Mouse (Mus musculus): ENCODE results near the gene Lrpprc. TPM values are rescaled to one million over a fixed set of nuclear protein-coding genes. Genes with fewer than 3 reads are reported as not detected.
"Not testable (repeated sequence)": the region's sequence is repeated elsewhere in the genome, so short reads cannot be mapped to it uniquely, and the experiment has no call there.

Gene Lrpprc
- 32.9 and 34.6 TPM in 2 replicates for polyA plus RNA-seq (2012; rRNA removed)

DNA sequence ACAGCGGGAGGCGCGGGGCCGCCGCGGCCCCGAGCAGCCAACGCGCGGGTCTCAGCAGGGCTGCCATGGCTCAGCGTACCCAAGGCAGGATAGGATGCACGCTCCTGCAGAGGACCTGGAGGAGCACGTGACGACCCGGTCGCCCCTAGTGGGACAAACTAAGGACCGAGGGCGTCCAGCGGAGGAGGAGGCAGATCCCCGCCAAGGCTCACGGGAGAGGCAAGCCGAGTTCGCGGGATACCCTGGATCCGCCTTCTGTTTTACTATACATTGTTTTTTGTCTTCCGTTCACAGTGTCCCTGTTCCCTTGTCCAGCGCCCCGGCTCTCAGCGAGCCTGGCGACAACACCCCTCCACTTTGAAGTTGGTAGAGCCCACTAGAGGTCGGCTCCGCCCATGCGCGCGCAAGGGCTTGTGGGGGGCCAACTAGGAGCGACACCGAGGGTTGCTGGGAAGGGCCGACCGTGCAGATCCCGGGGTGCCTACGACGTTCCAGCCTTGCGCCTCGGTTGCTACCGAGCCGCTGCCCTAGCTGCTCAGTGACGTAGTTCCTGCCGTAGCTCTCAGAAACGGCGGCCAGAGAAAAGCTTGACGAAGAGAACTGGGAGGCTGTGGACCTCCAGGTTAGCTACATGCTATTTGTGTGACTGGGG lies at the start of gene Lrpprc:
Gene Lrpprc, minus strand, starts transcription at position 343 of the 652 bp plus-strand sequence.
- peak within 1 kb of the TSS; percentile 96 for H3K27ac ChIP-seq (ENCODE audit: insufficient read depth, low read length)
- TF ChIP-seq CTCF (IDR thresholded peaks at IDR 0.05; ENCODE audit: extremely low read depth, insufficient read depth, low read length) (no peak), POLR2A (IDR thresholded peaks at IDR 0.05; ENCODE audit: extremely low read depth, insufficient read depth, low read length) (peak; percentile 80)
- H3K4me1 ChIP-seq (ENCODE audit: control insufficient read depth, insufficient read depth, low read length): no peaks in the 10 kb centered on the region
- H3K4me3 ChIP-seq (ENCODE audit: insufficient read depth, low read length): peak within 1 kb of the TSS; percentile 71

DNA sequence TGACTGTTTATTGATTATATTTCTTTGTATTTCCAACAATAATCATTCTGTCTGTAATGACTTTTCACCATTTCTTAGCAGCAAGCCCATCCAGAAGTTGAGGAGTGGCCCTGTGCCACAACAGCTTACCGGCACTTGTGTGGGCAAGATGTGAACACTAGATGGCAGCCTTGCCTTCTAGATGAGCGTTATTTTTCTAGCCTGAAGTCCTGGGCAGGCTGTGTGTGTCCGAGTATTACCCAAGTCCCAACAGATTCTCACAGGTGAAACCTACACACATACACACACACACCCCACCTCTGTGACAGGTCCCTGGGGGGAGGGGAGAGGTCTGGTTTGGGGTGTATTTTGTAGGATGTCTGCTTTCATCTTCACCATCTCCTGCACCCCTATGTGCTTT lies 47.2 kb upstream of the Lrpprc start:
- H3K4me3 ChIP-seq (ENCODE audit: insufficient read depth, low read length): no peak overlapping the region
- TF ChIP-seq POLR2A (IDR thresholded peaks at IDR 0.05; ENCODE audit: extremely low read depth, insufficient read depth, low read length) (no peak), CTCF (IDR thresholded peaks at IDR 0.05; ENCODE audit: extremely low read depth, insufficient read depth, low read length) (peak; percentile 99)
- H3K4me1 ChIP-seq (ENCODE audit: control insufficient read depth, insufficient read depth, low read length): no peaks in the 10 kb centered on the region
- H3K27ac ChIP-seq (ENCODE audit: insufficient read depth, low read length): no peak overlapping the region

DNA sequence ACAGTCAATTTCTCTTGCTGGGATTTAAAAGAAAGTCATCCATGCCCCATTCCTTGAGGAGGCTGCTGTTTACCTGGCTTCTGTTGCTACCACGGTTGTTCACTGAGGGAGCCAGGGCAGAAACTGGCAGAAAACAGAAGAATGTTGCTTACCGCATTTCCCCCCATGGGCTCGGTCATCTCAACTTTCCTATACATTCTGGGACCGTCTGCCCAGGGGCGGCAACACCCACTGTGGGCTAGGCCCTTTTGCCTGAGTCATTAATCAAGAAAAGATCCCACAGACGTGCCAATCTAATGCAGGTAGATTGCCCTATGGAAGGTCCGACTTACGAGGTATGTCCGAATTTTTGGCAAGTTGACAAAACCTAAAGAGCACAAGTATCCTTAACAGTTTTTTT lies 44.7 kb upstream of the Lrpprc start:
- Histone ChIP-seq H3K4me3 (ENCODE audit: insufficient read depth, low read length) (no peak overlapping the region), H3K4me1 (ENCODE audit: control insufficient read depth, insufficient read depth, low read length) (no peaks in the 10 kb centered on the region), H3K27ac (ENCODE audit: insufficient read depth, low read length) (no peak overlapping the region)
- TF ChIP-seq CTCF (IDR thresholded peaks at IDR 0.05; ENCODE audit: extremely low read depth, insufficient read depth, low read length) (no peak), POLR2A (IDR thresholded peaks at IDR 0.05; ENCODE audit: extremely low read depth, insufficient read depth, low read length) (no peak)

DNA sequence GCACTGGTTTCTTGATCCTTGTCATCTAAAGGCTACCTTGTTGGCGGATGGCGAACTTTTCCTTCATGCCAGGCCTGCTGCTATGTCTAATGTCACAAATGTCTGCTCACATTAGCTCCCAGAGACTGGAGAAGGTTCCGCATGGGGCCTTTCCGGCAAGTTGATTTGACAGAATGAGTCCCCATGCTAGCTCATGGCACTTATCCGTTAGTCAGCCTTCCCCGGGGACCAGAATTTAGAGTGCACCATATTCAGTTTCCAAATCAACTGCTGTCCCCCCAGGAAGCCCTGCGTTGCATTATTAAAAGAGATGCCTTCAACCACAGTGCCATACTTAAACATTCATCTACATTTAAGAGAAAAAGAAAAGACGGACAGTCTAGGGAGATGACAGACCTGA lies 41.8 kb upstream of the Lrpprc start:
- no peak overlapping the region for H3K4me3 ChIP-seq (ENCODE audit: insufficient read depth, low read length)
- no peak for TF ChIP-seq CTCF (IDR thresholded peaks at IDR 0.05; ENCODE audit: extremely low read depth, insufficient read depth, low read length)
- no peak for TF ChIP-seq POLR2A (IDR thresholded peaks at IDR 0.05; ENCODE audit: extremely low read depth, insufficient read depth, low read length)
- H3K27ac ChIP-seq (ENCODE audit: insufficient read depth, low read length): no peak overlapping the region
- no peaks in the 10 kb centered on the region for H3K4me1 ChIP-seq (ENCODE audit: control insufficient read depth, insufficient read depth, low read length)

- Histone ChIP-seq H3K4me3 (ENCODE audit: insufficient read depth, low read length) (no peak overlapping the region), H3K27ac (ENCODE audit: insufficient read depth, low read length) (no peak overlapping the region), H3K4me1 (ENCODE audit: control insufficient read depth, insufficient read depth, low read length) (no peaks in the 10 kb centered on the region)
- TF ChIP-seq CTCF (IDR thresholded peaks at IDR 0.05; ENCODE audit: extremely low read depth, insufficient read depth, low read length) (no peak), POLR2A (IDR thresholded peaks at IDR 0.05; ENCODE audit: extremely low read depth, insufficient read depth, low read length) (no peak)
These were observed 37.7 kb upstream of the Lrpprc start for GRCm38 (mm10) chr17:84828301-84828700.

- Histone ChIP-seq H3K4me3 (ENCODE audit: insufficient read depth, low read length) (no peak overlapping the region), H3K4me1 (ENCODE audit: control insufficient read depth, insufficient read depth, low read length) (no peaks in the 10 kb centered on the region), H3K27ac (ENCODE audit: insufficient read depth, low read length) (no peak overlapping the region)
- no peak for TF ChIP-seq CTCF (IDR thresholded peaks at IDR 0.05; ENCODE audit: extremely low read depth, insufficient read depth, low read length)
- TF ChIP-seq POLR2A (IDR thresholded peaks at IDR 0.05; ENCODE audit: extremely low read depth, insufficient read depth, low read length): no peak
These were observed 30.0 kb upstream of the Lrpprc start for GRCm38 (mm10) chr17:84820603-84821002.

- H3K4me3 ChIP-seq (ENCODE audit: insufficient read depth, low read length): no peak overlapping the region
- no peaks in the 10 kb centered on the region for H3K4me1 ChIP-seq (ENCODE audit: control insufficient read depth, insufficient read depth, low read length)
- TF ChIP-seq CTCF (IDR thresholded peaks at IDR 0.05; ENCODE audit: extremely low read depth, insufficient read depth, low read length) (no peak), POLR2A (IDR thresholded peaks at IDR 0.05; ENCODE audit: extremely low read depth, insufficient read depth, low read length) (no peak)
- H3K27ac ChIP-seq (ENCODE audit: insufficient read depth, low read length): no peak overlapping the region
These were observed 27.8 kb upstream of the Lrpprc start for GRCm38 (mm10) chr17:84818390-84818789.

DNA sequence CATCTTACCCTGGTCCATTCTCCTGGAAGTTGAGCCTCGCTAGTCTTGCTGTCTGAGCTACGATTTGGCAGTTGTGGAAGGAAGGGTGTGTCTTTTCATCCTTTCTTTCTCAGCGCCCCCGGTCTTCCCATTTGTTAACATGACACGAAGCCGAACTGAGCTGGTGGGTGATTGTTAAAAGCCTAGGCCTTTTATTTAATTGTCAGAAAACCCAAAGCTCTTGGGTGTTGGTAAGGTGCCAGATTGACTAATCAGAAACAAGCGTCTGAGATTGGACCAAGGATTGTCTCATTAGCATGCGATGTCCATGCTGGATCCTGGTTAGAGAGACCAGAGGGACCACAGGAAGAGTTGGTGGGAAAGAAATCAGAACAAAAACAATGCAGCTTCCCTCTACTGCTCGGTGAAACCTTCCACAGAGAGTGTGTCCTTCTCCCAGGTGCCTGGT lies 25.4 kb upstream of the Lrpprc start:
- TF ChIP-seq POLR2A (IDR thresholded peaks at IDR 0.05; ENCODE audit: extremely low read depth, insufficient read depth, low read length): no peak
- no peak for TF ChIP-seq CTCF (IDR thresholded peaks at IDR 0.05; ENCODE audit: extremely low read depth, insufficient read depth, low read length)
- Histone ChIP-seq H3K4me1 (ENCODE audit: control insufficient read depth, insufficient read depth, low read length) (no peaks in the 10 kb centered on the region), H3K4me3 (ENCODE audit: insufficient read depth, low read length) (no peak overlapping the region), H3K27ac (ENCODE audit: insufficient read depth, low read length) (no peak overlapping the region)

DNA sequence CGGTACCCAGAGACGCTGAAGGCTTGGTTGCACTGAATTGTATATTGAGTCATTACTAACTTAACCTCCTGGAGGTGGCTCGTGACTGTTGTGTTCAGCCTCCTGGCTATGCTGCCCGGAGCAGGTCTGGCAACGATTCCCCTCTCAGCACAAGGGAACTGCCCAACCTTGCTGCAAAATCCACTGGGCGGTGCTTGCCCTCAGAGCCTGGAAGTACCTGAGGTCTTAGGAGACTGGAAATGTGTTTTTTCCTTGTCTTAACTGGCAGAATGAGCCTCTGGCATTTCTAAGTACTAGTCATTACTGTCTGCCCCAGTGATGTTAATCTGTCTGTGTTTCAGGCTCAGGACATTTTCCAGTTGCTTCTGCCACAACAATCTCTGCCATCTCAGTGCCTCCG lies 24.3 kb upstream of the Lrpprc start:
- TF ChIP-seq CTCF (IDR thresholded peaks at IDR 0.05; ENCODE audit: extremely low read depth, insufficient read depth, low read length): no peak
- no peak for TF ChIP-seq POLR2A (IDR thresholded peaks at IDR 0.05; ENCODE audit: extremely low read depth, insufficient read depth, low read length)
- no peak overlapping the region for H3K4me3 ChIP-seq (ENCODE audit: insufficient read depth, low read length)

DNA sequence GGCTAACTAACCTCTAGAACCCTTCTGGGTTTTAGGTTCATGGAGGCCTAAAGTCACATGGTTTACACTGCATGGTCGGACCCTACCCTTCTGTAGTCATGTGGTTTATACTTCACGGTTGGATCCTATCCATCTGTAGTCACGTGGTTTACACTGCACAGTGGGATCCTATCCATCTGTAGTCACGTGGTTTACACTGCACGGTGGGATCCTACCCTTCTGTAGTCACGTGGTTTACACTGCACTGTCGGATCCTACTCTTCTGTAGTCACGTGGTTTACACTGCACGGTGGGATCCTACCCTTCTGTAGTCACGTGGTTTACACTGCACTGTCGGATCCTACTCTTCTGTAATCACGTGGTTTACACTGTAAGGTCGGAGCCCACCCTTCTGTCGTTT lies 23.6 kb upstream of the Lrpprc start:
- not testable (repeated sequence) for H3K27ac ChIP-seq (ENCODE audit: insufficient read depth, low read length); H3K4me3 ChIP-seq (ENCODE audit: insufficient read depth, low read length); H3K4me1 ChIP-seq (ENCODE audit: control insufficient read depth, insufficient read depth, low read length)

More for the DNA sequence above, 24.3 kb upstream of the Lrpprc start:
- Histone ChIP-seq H3K4me1 (ENCODE audit: control insufficient read depth, insufficient read depth, low read length) (no peaks in the 10 kb centered on the region), H3K27ac (ENCODE audit: insufficient read depth, low read length) (no peak overlapping the region)
